Mouse (Mus musculus): ENCODE measurements around the gene Crabp2. TPM values are rescaled to one million over a fixed set of nuclear protein-coding genes. Genes with fewer than 3 reads are reported as not detected.

The Crabp2 gene
- polyA plus RNA-seq, 1 experiment from 2014 or later: 126 TPM

DNA sequence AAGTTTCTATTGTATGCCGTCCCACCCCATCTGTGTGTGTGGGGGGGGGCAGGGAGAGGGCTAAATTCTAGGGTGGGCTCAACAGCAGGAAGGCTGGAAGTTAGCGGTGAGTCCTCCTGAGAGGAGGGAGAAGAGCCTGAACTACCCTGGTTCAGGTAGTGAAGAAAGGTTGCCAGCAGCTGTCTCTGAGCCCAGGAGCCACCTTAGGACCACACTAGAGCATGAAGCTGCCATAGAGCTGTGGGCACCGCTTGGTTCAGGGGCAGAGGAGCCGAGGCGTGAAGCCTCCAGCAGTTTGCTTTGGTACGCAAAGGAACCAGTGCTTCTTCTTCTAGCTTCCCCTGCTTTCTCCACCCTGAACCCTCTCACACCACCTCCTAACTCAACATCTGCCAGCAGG lies 35.2 kb downstream of the Crabp2 start:
- 39% methylated on average over 6 of the region's 6 CpGs for WGBS
- H3K4me1 ChIP-seq: peaks cover 100% of the 10 kb centered on the region

DNA sequence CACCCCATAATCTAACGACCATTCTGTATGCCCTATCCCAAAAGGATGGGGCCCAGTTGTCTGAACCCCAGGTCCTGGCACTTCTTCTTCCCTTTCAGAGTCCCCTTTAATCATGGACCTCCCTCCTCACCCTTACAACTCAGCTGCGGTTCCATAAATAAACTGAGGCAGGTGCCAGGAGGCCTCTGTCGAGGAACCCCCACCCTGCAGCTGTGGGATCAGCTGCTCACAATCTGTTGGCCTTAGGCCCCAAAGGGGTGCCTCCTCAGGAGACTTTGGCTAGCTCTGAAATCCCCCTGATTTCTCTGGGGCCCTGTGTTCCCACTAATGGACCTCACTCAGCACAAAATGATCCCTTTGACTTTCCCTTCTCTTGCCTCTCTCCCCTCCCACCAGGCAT lies 35.6 kb downstream of the Crabp2 start:
- Histone ChIP-seq H3K27me3 (ENCODE audit: insufficient read depth, poor library complexity, severe bottlenecking) (peaks cover 9% of the 10 kb centered on the region), H3K4me3 (no peak overlapping the region), H3K9me3 (no peaks in the 10 kb centered on the region; the same call in 1 of the 2 replicates), H3K27ac (peak overlapping the region; percentile 93), H3K36me3 (no peaks in the 10 kb centered on the region), H3K4me1 (peaks cover 97% of the 10 kb centered on the region)
- WGBS: 35% methylated on average over 3 of the region's 3 CpGs
- DNase-seq (ENCODE audit: low spot score): no peak

More for the DNA sequence above, 35.2 kb downstream of the Crabp2 start:
- Histone ChIP-seq H3K9me3 (no peaks in the 10 kb centered on the region; the same call in 1 of the 2 replicates), H3K4me3 (peak overlapping the region; percentile 44), H3K36me3 (no peaks in the 10 kb centered on the region), H3K27me3 (ENCODE audit: insufficient read depth, poor library complexity, severe bottlenecking) (peaks cover 5% of the 10 kb centered on the region), H3K27ac (peak overlapping the region; percentile 93)
- DNase-seq (ENCODE audit: low spot score): no peak

DNA sequence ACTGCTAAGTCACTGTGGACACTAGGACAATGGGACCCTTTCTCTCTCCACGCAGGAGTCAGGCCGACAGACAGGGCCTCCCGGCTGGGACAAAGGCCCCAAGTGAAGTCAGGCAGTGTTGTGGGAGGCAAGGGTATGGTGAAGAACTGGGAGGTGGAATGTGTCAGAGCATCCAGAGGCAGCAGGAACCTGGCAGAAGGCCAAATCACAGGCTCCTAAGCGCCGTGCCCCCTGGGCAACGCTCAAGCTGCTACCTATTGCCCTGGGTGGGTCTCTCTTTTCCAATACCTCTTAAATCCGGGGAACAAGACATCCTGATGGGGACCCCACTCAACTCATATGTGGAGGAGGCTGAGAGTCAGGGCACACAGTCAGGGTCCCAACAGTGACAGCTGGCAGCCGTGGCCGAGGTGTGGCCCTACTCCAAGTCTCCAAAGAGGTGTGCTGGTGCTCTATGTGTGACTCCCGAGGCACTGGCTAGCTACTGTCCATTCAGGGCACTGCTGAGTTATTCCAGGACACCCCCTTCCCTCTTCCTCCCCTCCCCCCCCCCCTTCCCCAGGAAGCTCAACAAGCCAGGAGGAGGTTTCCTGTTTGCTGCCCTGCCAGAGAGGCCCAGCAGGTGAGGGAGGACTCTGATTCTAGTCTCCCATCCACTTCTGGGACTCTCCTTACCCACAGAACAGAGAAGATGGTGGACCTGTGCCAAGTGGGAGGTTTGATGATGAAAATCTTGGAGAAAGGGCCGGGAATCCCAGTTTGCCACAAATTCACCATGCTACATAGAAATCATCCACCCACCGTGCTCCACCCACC lies 37.2 kb downstream of the Crabp2 start:
- peaks cover 80% of the 10 kb centered on the region for H3K4me1 ChIP-seq
- H3K27ac ChIP-seq: peak overlapping the region; percentile 84
- no peak for DNase-seq (ENCODE audit: low spot score)
- 36% methylated on average over 12 of the region's 12 CpGs for WGBS
- peak overlapping the region; percentile 3; the same call in 1 of the 2 replicates for H3K4me3 ChIP-seq
- H3K27me3 ChIP-seq (ENCODE audit: insufficient read depth, poor library complexity, severe bottlenecking): peaks cover 26% of the 10 kb centered on the region
- no peaks in the 10 kb centered on the region for H3K36me3 ChIP-seq
- no peaks in the 10 kb centered on the region; the same call in 1 of the 2 replicates for H3K9me3 ChIP-seq

DNA sequence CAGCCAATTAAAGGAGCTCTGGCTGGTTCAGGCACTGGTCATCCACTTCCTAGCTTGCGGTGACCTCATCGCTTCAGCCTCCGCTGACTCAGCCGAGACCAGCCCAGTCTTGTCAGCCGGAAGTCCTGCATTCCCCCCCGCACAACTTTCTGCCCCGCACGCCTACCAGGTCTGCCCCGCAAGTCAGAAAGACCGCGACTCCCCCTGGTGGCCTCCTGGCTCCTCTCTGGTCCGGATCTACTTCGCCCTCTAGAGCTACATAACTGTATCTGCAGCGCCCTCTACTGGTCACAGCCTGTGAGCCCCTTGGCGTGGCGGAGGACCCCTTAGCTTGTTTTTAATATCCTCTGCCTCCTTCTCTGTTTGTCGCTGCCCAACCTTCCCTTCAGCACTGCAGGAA lies 38.4 kb downstream of the Crabp2 start:
- under 1% methylated on average over 17 of the region's 17 CpGs for WGBS
- Histone ChIP-seq H3K4me3 (peak overlapping the region; percentile 55), H3K36me3 (no peaks in the 10 kb centered on the region), H3K27ac (peak overlapping the region; percentile 84), H3K4me1 (peaks cover 69% of the 10 kb centered on the region), H3K9me3 (no peaks in the 10 kb centered on the region; the same call in 1 of the 2 replicates), H3K27me3 (ENCODE audit: insufficient read depth, poor library complexity, severe bottlenecking) (peaks cover 37% of the 10 kb centered on the region)
- DNase-seq (ENCODE audit: low spot score): peak; percentile 98

DNA sequence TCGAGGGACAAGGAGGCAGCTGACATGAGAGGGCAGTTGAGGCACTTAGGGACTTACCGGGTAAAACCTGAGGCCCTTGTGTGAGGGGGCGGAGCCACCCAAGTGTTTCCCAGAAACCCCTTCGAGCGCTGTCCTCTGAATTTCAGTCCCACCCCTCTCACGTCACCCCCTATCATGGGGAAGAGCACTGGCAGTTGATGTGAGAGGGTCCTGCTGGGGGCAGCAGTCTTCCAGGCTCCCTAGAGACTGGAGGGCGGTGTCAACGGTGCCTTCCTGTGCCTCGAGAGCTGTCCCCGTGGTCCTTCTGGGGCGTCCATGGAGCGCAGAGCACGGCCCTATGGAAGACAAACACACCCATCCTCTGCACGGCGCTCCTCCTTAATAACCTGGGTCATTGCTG lies 39.2 kb downstream of the Crabp2 start:
- under 1% methylated on average over 15 of the region's 15 CpGs for WGBS
- H3K27me3 ChIP-seq (ENCODE audit: insufficient read depth, poor library complexity, severe bottlenecking): peaks cover 45% of the 10 kb centered on the region
- H3K9me3 ChIP-seq: no peaks in the 10 kb centered on the region; the same call in 1 of the 2 replicates
- H3K36me3 ChIP-seq: no peaks in the 10 kb centered on the region
- H3K4me1 ChIP-seq: peaks cover 61% of the 10 kb centered on the region
- peak overlapping the region; percentile 55 for H3K4me3 ChIP-seq
- H3K27ac ChIP-seq: peak overlapping the region; percentile 84
- DNase-seq (ENCODE audit: low spot score): peak; percentile 93

DNA sequence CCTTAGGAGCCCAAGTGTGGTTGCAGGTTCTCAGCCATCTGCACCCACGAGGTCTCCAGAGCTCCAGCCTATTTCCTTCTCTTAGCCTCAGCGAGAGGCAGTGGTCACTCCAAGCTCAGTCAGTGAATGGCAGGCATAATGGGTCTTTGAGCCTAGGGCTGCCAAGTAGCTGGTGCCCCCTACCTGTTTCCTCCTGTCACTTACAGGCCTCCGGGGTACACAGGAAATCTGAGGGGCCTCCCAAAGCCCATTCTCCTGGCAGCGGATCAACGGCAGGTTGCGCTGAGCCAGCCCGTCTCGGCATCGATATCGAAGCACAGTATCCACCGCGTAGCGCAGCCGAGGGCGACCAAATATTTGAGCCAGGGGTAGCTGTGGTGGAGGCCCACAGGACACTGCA lies 39.6 kb downstream of the Crabp2 start:
- H3K36me3 ChIP-seq: no peaks in the 10 kb centered on the region
- H3K4me3 ChIP-seq: peak overlapping the region; percentile 55
- no peaks in the 10 kb centered on the region; the same call in 1 of the 2 replicates for H3K9me3 ChIP-seq
- peaks cover 57% of the 10 kb centered on the region for H3K4me1 ChIP-seq
- peak overlapping the region; percentile 84 for H3K27ac ChIP-seq
- WGBS: 10% methylated on average over 15 of the region's 15 CpGs
- H3K27me3 ChIP-seq (ENCODE audit: insufficient read depth, poor library complexity, severe bottlenecking): peaks cover 49% of the 10 kb centered on the region
- no peak for DNase-seq (ENCODE audit: low spot score)

DNA sequence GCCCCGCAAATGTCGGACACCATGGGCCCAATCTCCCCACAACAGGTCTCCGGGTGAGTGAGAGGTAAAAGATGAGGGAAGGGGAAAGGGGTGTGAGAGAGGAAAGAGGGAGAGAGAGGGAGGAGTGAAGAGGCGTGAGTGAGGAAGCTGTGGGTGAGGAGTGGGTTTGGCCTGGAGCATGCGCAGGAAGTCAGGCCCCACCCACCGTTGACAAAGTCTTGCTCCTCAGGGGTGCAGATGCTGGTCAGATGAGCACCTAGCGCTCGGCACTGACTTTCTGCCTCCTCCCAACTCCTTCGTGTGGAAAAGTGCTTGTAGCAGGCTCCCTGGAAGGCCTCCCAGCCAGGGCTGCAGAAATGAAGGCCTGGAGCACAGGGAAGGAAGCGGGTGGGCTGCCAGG lies 41.5 kb downstream of the Crabp2 start:
- 30% methylated on average over 10 of the region's 10 CpGs for WGBS
- H3K36me3 ChIP-seq: no peaks in the 10 kb centered on the region
- H3K9me3 ChIP-seq: no peaks in the 10 kb centered on the region; the same call in 1 of the 2 replicates
- H3K27me3 ChIP-seq (ENCODE audit: insufficient read depth, poor library complexity, severe bottlenecking): peaks cover 68% of the 10 kb centered on the region
- H3K4me3 ChIP-seq: no peak overlapping the region
- H3K4me1 ChIP-seq: peaks cover 38% of the 10 kb centered on the region
- no peak for DNase-seq (ENCODE audit: low spot score)
- H3K27ac ChIP-seq: no peak overlapping the region

DNA sequence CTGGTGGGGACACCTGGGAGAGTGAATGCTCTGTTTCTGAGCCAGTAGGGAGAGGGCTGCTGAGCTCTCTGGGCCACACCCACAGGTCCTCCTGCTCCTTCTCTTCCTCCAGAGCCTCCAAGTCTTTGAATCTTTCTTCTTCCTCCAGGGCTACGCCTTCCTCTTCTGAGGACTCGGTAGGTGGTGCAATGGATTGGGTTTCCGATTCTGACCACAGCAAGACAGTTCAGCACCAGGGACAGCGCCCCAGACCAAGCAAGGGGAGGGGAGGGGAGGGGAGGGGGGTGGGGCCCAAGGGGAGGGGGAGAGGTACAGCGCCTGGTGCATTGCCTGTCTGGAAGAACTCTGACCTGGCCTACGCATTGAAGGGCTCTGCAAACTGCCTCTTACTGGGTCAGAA lies 45.0 kb downstream of the Crabp2 start:
- Histone ChIP-seq H3K9me3 (no peaks in the 10 kb centered on the region), H3K27ac (no peak overlapping the region), H3K27me3 (ENCODE audit: insufficient read depth, poor library complexity, severe bottlenecking) (peaks cover 100% of the 10 kb centered on the region), H3K36me3 (no peaks in the 10 kb centered on the region), H3K4me1 (peaks cover 14% of the 10 kb centered on the region), H3K4me3 (no peak overlapping the region)
- no peak for DNase-seq (ENCODE audit: low spot score)
- WGBS: 0% methylated on average over 6 of the region's 6 CpGs

DNA sequence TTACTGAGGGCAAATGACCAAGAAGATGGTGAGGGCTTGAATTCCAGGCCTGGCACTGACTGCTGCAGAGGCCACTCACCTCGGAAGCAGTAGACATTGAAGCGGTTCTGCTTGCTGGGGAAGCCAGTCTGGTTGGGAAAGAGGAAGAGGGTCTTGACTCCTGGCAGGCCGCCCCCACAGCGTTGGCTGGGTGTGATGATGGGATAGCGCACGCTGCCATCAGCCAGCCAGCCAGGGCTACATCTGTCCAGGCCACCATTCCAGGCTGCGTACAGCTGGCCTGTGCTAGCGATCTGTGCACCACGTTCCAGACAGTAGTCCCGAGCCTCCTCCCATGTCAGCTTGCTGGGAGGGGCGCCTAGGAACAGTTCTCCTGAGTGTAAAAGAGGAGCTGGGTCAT lies 46.9 kb downstream of the Crabp2 start:
- no peaks in the 10 kb centered on the region for H3K36me3 ChIP-seq
- peaks cover 26% of the 10 kb centered on the region for H3K4me1 ChIP-seq
- no peak overlapping the region for H3K4me3 ChIP-seq
- H3K27ac ChIP-seq: no peak overlapping the region
- DNase-seq (ENCODE audit: low spot score): no peak
- H3K27me3 ChIP-seq (ENCODE audit: insufficient read depth, poor library complexity, severe bottlenecking): peaks cover 100% of the 10 kb centered on the region
- no peaks in the 10 kb centered on the region for H3K9me3 ChIP-seq
- 20% methylated on average over 11 of the region's 11 CpGs for WGBS

DNA sequence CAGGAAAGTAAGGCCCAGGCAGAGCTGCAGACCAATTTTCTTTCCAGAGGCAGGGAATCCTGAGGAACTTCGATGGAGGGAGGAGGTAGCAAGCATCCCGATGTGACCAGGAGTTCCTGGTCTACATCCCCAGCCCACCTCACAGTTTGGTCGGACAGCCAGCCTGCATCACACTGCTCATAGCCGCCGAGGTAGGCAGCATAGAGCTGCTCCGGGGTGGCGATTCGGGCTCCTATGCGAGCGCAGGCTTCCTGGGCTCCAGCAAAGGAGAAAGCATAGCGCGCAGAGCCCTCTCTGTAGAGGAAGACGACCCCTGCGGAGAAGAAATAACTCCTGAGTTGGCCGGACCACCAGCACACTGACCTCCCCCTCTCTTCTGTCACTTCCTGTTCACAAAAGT lies 47.9 kb downstream of the Crabp2 start:
- Histone ChIP-seq H3K36me3 (no peaks in the 10 kb centered on the region), H3K4me3 (peak overlapping the region; percentile 56; the same call in 1 of the 2 replicates), H3K4me1 (peaks cover 31% of the 10 kb centered on the region), H3K27me3 (ENCODE audit: insufficient read depth, poor library complexity, severe bottlenecking) (peaks cover 100% of the 10 kb centered on the region), H3K27ac (no peak overlapping the region), H3K9me3 (no peaks in the 10 kb centered on the region)
- DNase-seq (ENCODE audit: low spot score): no peak
- 1% methylated on average over 15 of the region's 15 CpGs for WGBS

DNA sequence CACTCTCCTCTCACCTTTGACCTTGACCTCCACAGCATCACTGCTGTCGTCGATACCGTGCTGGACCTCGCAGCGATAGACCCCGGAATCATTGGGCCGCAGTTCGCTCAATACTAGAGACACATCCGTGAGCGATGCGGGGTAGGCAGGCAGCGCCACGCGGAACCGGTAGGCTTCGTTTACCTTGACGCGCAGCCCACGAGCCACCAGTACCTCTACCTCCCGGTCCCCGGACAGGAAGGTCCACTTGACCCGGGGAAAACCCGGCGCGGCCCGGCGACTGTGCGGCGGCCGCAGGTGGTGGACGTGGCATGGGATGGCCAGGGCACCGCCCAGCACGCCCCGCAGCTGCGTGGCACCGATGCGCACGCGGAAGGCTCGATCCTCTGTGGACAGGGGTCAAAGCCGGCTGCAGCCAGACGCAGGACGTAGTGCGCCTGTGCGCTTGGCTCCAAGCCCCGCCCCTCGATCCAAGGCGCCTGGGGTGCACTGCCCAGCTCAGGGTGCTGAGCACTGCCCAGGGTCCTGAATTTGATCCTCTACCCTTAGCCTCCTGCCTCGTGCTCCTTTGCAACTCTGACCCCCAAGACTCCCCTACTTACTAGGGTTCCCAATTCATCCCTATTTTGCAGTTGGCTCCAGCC lies 48.6 kb downstream of the Crabp2 start:
- Histone ChIP-seq H3K4me3 (peak overlapping the region; percentile 56), H3K4me1 (peaks cover 31% of the 10 kb centered on the region), H3K27me3 (ENCODE audit: insufficient read depth, poor library complexity, severe bottlenecking) (peaks cover 100% of the 10 kb centered on the region), H3K9me3 (no peaks in the 10 kb centered on the region), H3K27ac (no peak overlapping the region), H3K36me3 (no peaks in the 10 kb centered on the region)
- DNase-seq (ENCODE audit: low spot score): no peak
- under 1% methylated on average over 49 of the region's 49 CpGs for WGBS

DNA sequence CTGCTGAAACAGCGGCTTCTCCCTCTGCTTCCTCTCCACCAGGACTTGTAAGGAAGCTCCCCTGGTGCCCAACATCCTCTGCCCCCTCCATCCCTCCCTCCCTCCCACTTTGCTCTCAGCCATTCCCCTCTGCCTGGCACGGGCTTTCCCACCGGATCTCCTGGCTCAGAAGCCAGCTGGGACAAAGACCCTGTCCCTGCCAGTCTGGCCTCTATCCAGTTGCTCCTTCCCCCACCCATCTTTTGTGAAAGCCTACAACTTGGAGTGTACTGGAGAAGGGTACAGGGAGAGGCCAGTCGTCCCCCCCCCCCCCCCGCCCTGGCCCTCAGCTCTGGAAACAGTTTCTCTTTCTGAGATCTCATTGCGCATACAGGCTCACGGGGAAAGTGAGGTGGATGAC lies 50.3 kb downstream of the Crabp2 start:
- WGBS: 2% methylated on average over 7 of the region's 7 CpGs
- Histone ChIP-seq H3K36me3 (no peaks in the 10 kb centered on the region), H3K4me3 (no peak overlapping the region), H3K4me1 (peaks cover 36% of the 10 kb centered on the region), H3K9me3 (no peaks in the 10 kb centered on the region), H3K27ac (no peak overlapping the region), H3K27me3 (ENCODE audit: insufficient read depth, poor library complexity, severe bottlenecking) (peaks cover 100% of the 10 kb centered on the region)
- DNase-seq (ENCODE audit: low spot score): no peak

DNA sequence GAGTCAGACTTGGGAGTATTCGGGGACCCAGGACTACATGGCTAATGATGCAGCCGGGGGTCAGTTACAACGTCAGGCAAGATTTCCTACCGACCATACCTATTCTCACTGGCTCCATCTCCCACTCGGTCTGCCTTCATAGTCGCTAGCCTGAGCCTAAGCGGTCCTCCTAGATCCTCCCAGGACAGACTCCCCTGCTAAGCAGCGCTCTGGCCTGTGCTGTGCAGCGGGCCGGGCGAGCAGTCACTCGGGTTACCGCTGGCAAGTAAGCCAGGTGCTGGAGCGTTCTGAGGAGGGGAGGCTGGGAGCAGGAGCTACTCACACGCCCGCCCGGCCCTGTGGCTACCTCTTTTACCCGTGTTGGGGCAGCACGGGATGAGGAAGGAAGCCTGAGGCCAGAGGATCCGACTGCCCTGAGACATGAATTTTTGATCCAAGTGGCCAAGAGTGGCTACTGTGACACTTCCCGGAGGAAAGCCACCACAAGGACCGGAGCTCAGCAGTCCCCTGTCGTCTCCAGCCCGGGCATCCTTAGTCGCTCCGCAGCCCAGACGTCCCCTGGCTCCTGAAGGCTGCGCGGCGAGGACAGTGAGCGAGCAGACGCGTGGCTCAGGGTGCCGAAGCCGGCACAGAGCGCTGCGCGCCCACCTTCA lies 50.9 kb downstream of the Crabp2 start:
- peak overlapping the region; percentile 56 for H3K4me3 ChIP-seq
- no peak for DNase-seq (ENCODE audit: low spot score)
- H3K9me3 ChIP-seq: no peaks in the 10 kb centered on the region
- H3K27ac ChIP-seq: no peak overlapping the region
- peaks cover 100% of the 10 kb centered on the region for H3K27me3 ChIP-seq (ENCODE audit: insufficient read depth, poor library complexity, severe bottlenecking)
- WGBS: 1% methylated on average over 38 of the region's 38 CpGs
- H3K4me1 ChIP-seq: peaks cover 36% of the 10 kb centered on the region
- H3K36me3 ChIP-seq: no peaks in the 10 kb centered on the region
